Comparison of ENCODE assay signal across 11 mouse cellular contexts in the genomic region with DNA sequence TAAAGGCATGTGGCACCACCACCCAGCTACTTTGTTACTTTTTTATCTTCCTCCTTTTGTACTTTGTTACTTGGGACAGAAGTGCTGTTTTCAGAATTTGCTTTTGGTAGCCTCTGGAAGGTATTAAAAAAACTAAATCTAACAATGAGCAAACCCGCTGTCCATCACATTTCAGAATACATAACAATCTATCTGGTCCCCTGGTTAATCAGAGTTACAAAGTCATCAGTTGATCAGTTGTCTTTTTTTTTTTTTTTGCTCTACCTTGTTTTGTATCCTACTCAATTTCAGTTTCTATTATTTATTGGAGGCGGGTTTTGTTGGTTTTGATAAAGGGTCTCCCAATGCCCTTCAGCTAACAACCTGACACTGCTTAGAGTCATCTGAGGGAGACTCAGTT. TPM values are rescaled to one million over a fixed set of nuclear protein-coding genes. Genes with fewer than 3 reads are reported as not detected.
DNase-seq lines count a peak whose midpoint lies in the region; ATAC-seq and TF ChIP-seq lines count a peak whose summit lies in the region.
"Had no signal": no experiment of that assay in that cellular context is flagged by ENCODE, and none has a peak within 500 bp of the region (broad histone marks: within the 10 kb centered on the region; RNA-seq: fewer than 3 reads in every experiment).

No protein-coding gene starts in this region.

- H3K4me2 ChIP-seq in intestine, embryonic 14.5 days (ENCODE audit: low read length): peak overlapping the region; percentile 76
- H3K4me2 ChIP-seq in intestine, postnatal 0 days (replicated peaks; ENCODE audit: low read depth): no peak overlapping the region
- H3K4me2 ChIP-seq in liver, embryonic 13.5 days: peak overlapping the region; percentile 86

- no peak for ATAC-seq in intestine, embryonic 14.5 days (replicated peaks; ENCODE audit: low FRiP score, low TSS enrichment, low read depth)
- no peak for ATAC-seq in intestine, postnatal 0 days
- no peak for ATAC-seq in liver, embryonic 13.5 days (ENCODE audit: low read depth)

- H3K4me1 ChIP-seq in intestine, embryonic 14.5 days (replicated peaks; ENCODE audit: control insufficient read depth, insufficient read depth, low read length): peaks cover 11% of the 10 kb centered on the region
- H3K4me1 ChIP-seq in intestine, postnatal 0 days (replicated peaks; ENCODE audit: control insufficient read depth, insufficient read depth, low read length): no peaks in the 10 kb centered on the region
- peaks cover 0 to 2% of the 10 kb centered on the region in 2 experiments; a peak in 1 of 4 replicates for H3K4me1 ChIP-seq in ES-E14 (ENCODE audit: control insufficient read depth in 2 of 2, insufficient read depth in 2 of 2, low read length in 2 of 2, poor library complexity in 1 of 2)
- H3K4me1 ChIP-seq in embryonic facial prominence, embryonic 10.5 days: peaks cover 17% of the 10 kb centered on the region
- peaks cover 41% of the 10 kb centered on the region for H3K4me1 ChIP-seq in liver, embryonic 13.5 days (replicated peaks)

- 0 out of 2 replicates have a peak, but pooled peaks cover 4% of the 10 kb centered on the region for H3K9me3 ChIP-seq in intestine, embryonic 14.5 days (ENCODE audit: control insufficient read depth, low read length)
- no peaks in the 10 kb centered on the region for H3K9me3 ChIP-seq in intestine, postnatal 0 days (ENCODE audit: control insufficient read depth)
- H3K9me3 ChIP-seq in ES-E14 (ENCODE audit: control insufficient read depth, insufficient read depth, low read depth, low read length): no peaks in the 10 kb centered on the region
- H3K9me3 ChIP-seq in embryonic facial prominence, embryonic 10.5 days: no peaks in the 10 kb centered on the region
- no peaks in the 10 kb centered on the region for H3K9me3 ChIP-seq in liver, embryonic 13.5 days (replicated peaks)

- no peak for TF ChIP-seq CTCF in intestine, postnatal 0 days (IDR thresholded peaks at IDR 0.05; ENCODE audit: low read depth)

- no peaks in the 10 kb centered on the region for H3K27me3 ChIP-seq in intestine, embryonic 14.5 days (replicated peaks; ENCODE audit: control insufficient read depth, insufficient read depth, low read length)
- H3K27me3 ChIP-seq in intestine, postnatal 0 days (replicated peaks; ENCODE audit: control insufficient read depth, insufficient read depth, low read length): no peaks in the 10 kb centered on the region
- H3K27me3 ChIP-seq in embryonic facial prominence, embryonic 10.5 days (replicated peaks; ENCODE audit: low read depth, poor library complexity, severe bottlenecking): no peaks in the 10 kb centered on the region
- no peaks in the 10 kb centered on the region for H3K27me3 ChIP-seq in liver, embryonic 13.5 days

- H3K4me3 ChIP-seq in intestine, embryonic 14.5 days (ENCODE audit: low read depth, low read length): 0 out of 2 replicates have a peak overlapping the region, but pooled peaks have one; percentile 62
- H3K4me3 ChIP-seq in intestine, postnatal 0 days (ENCODE audit: low read depth, low read length): no peak overlapping the region
- H3K4me3 ChIP-seq in ES-E14 (ENCODE audit: insufficient read depth in 1 of 2, low read depth in 1 of 2, low read length in 2 of 2, poor library complexity in 1 of 2, severe bottlenecking in 1 of 2): 0 out of 4 replicates have a peak overlapping the region, but pooled peaks of 1 of the 2 experiments have one; percentile 66
- H3K4me3 ChIP-seq in embryonic facial prominence, embryonic 10.5 days: peak overlapping the region; percentile 80
- peak overlapping the region; percentile 86 for H3K4me3 ChIP-seq in liver, embryonic 13.5 days (replicated peaks)

- H3K9ac ChIP-seq in intestine, embryonic 14.5 days (ENCODE audit: low read length): no peak overlapping the region
- no peak overlapping the region for H3K9ac ChIP-seq in intestine, postnatal 0 days (ENCODE audit: low read depth, low read length)
- peak overlapping the region; percentile 95; the same call in 1 of the 2 replicates for H3K9ac ChIP-seq in ES-E14 (ENCODE audit: insufficient read depth, low read depth, low read length, poor library complexity, severe bottlenecking)
- peak overlapping the region; percentile 83 for H3K9ac ChIP-seq in liver, embryonic 13.5 days

- WGBS in intestine, embryonic 14.5 days: 98% methylated on average over 2 of the region's 2 CpGs
- WGBS in intestine, postnatal 0 days: 95% methylated on average over 2 of the region's 2 CpGs
- 98% methylated on average over 2 of the region's 2 CpGs for WGBS in embryonic facial prominence, embryonic 10.5 days
- WGBS in liver, embryonic 13.5 days (ENCODE audit: insufficient replicate concordance): 96% methylated on average over 2 of the region's 2 CpGs

- no peak overlapping the region for H3K27ac ChIP-seq in intestine, embryonic 14.5 days (ENCODE audit: low read depth)
- H3K27ac ChIP-seq in intestine, postnatal 0 days (ENCODE audit: low read depth, low read length): no peak overlapping the region
- H3K27ac ChIP-seq in ES-E14 (ENCODE audit: insufficient read depth, low read depth, low read length, poor library complexity, severe bottlenecking): peak overlapping the region; percentile 98; the same call in 1 of the 2 replicates
- peak overlapping the region; percentile 97 for H3K27ac ChIP-seq in embryonic facial prominence, embryonic 10.5 days (replicated peaks)
- peak overlapping the region; percentile 90 for H3K27ac ChIP-seq in liver, embryonic 13.5 days

- DNase-seq in intestine, embryonic 14.5 days (ENCODE audit: low spot score): no peak
- no peak for DNase-seq in ES-E14 (ENCODE audit: low read depth, low spot score)
- DNase-seq in embryonic facial prominence, embryonic 10.5 days (ENCODE audit: low spot score): no peak
- DNase-seq in liver, embryonic 13.5 days: no peak
- DNase-seq in adrenal gland, adult 18-20 months (ENCODE audit: low spot score in 2 of 2): no peak
- DNase-seq in frontal cortex, adult 2 months (ENCODE audit: extremely low spot score in 1 of 2, low spot score in 1 of 2): no peak
- DNase-seq in urinary bladder, postnatal 36 days (ENCODE audit: low spot score in 2 of 2): no peak
- DNase-seq: adrenal gland, postnatal 14 days; cerebellum, postnatal 10 days; heart, adult 18-20 months had no signal

- in situ Hi-C loops in ES-E14 (cut with MboI; ENCODE audit: low sequenced_read_pairs in 2 of 2, unreplicated experiment in 2 of 2): no loop called here

- H3K36me3 ChIP-seq in intestine, embryonic 14.5 days (ENCODE audit: control insufficient read depth, insufficient read depth, low read length): peaks cover 17% of the 10 kb centered on the region
- peaks cover 7% of the 10 kb centered on the region; the same call in 1 of the 2 replicates for H3K36me3 ChIP-seq in intestine, postnatal 0 days (ENCODE audit: control insufficient read depth, insufficient read depth)
- peaks cover 9% of the 10 kb centered on the region for H3K36me3 ChIP-seq in ES-E14 (ENCODE audit: control insufficient read depth, insufficient read depth, low read length, poor library complexity, severe bottlenecking)
- peaks cover 24% of the 10 kb centered on the region for H3K36me3 ChIP-seq in embryonic facial prominence, embryonic 10.5 days (replicated peaks)
- peaks cover 28% of the 10 kb centered on the region for H3K36me3 ChIP-seq in liver, embryonic 13.5 days

TF ChIP-seq in ES-E14, 5 proteins besides CTCF, POLR2A, EP300 and RAD21:
- TF ChIP-seq CHD2 (IDR thresholded peaks at IDR 0.05; ENCODE audit: low read depth, low read length) (no peak), ZNF384 (IDR thresholded peaks at IDR 0.05; ENCODE audit: low read depth, low read length) (peak; percentile 77)
TF ChIP-seq in ES-E14: peak in this region for 1.

RNA-seq across cellular contexts. Expression of gene Ccnf, which starts 1.0 kb away (rescaled TPM):
- 59.8 and 65.5 TPM in 2 replicates for polyA plus RNA-seq in intestine, embryonic 14.5 days (2014; fragmentation: Nextera tagmentation; extraction: Ambion mirVana)
- 7.8 and 8.6 TPM in 2 replicates for polyA plus RNA-seq in intestine, postnatal 0 days (2015; fragmentation: Nextera tagmentation; extraction: Ambion mirVana)
- 143 and 239 TPM in 2 replicates for total RNA-seq in ES-E14 (2012; rRNA removed)
- 113 and 122 TPM in 2 replicates for polyA plus RNA-seq in embryonic facial prominence, embryonic 10.5 days (2016; fragmentation: Nextera tagmentation; extraction: Ambion mirVana)
- polyA plus RNA-seq in liver, embryonic 13.5 days (2015; fragmentation: Nextera tagmentation; extraction: Ambion mirVana): 69.1 and 89.8 TPM in 2 replicates
- total RNA-seq in adrenal gland, adult 18-20 months (2021): 1 to 10 TPM; 2.2 to 2.3 TPM
- polyA plus RNA-seq in frontal cortex, adult 2 months (2012; rRNA removed): 3.3 and 4.4 TPM in 2 replicates

RNA-seq across cellular contexts. Expression of gene Tedc2, which starts 31.7 kb away (rescaled TPM):
- polyA plus RNA-seq in intestine, embryonic 14.5 days (2014; fragmentation: Nextera tagmentation; extraction: Ambion mirVana): 13.5 and 14.4 TPM in 2 replicates
- polyA plus RNA-seq in intestine, postnatal 0 days (2015; fragmentation: Nextera tagmentation; extraction: Ambion mirVana): 6.8 and 7.3 TPM in 2 replicates
- total RNA-seq in ES-E14 (2012; rRNA removed): 31.3 and 35.8 TPM in 2 replicates
- polyA plus RNA-seq in embryonic facial prominence, embryonic 10.5 days (2016; fragmentation: Nextera tagmentation; extraction: Ambion mirVana): 23.0 and 24.8 TPM in 2 replicates
- 10.8 and 11.6 TPM in 2 replicates for polyA plus RNA-seq in liver, embryonic 13.5 days (2015; fragmentation: Nextera tagmentation; extraction: Ambion mirVana)
- total RNA-seq in adrenal gland, adult 18-20 months (2021): 1 to 10 TPM; 3.5 to 7.1 TPM
- 18.6 and 19.1 TPM in 2 replicates for polyA plus RNA-seq in frontal cortex, adult 2 months (2012; rRNA removed)

RNA-seq across cellular contexts. Expression of gene Ntn3, which starts 43.0 kb away (rescaled TPM):
- polyA plus RNA-seq in intestine, embryonic 14.5 days (2014; fragmentation: Nextera tagmentation; extraction: Ambion mirVana): 7.8 and 8.7 TPM in 2 replicates
- 2.0 and 2.1 TPM in 2 replicates for polyA plus RNA-seq in intestine, postnatal 0 days (2015; fragmentation: Nextera tagmentation; extraction: Ambion mirVana)
- 2.7 and 4.1 TPM in 2 replicates for total RNA-seq in ES-E14 (2012; rRNA removed)
- 5.0 and 7.3 TPM in 2 replicates for polyA plus RNA-seq in embryonic facial prominence, embryonic 10.5 days (2016; fragmentation: Nextera tagmentation; extraction: Ambion mirVana)
- 1.00 and 1.4 TPM in 2 replicates for polyA plus RNA-seq in liver, embryonic 13.5 days (2015; fragmentation: Nextera tagmentation; extraction: Ambion mirVana)
- 1 to 10 TPM; 1.5 to 2.1 TPM for total RNA-seq in adrenal gland, adult 18-20 months (2021)
- 7.4 and 9.1 TPM in 2 replicates for polyA plus RNA-seq in frontal cortex, adult 2 months (2012; rRNA removed)

RNA-seq across cellular contexts. Expression of gene Tbc1d24, which starts 47.0 kb away (rescaled TPM):
- polyA plus RNA-seq in intestine, embryonic 14.5 days (2014; fragmentation: Nextera tagmentation; extraction: Ambion mirVana): 4.8 and 5.8 TPM in 2 replicates
- polyA plus RNA-seq in intestine, postnatal 0 days (2015; fragmentation: Nextera tagmentation; extraction: Ambion mirVana): 3.1 and 3.4 TPM in 2 replicates
- 14.1 and 20.4 TPM in 2 replicates for total RNA-seq in ES-E14 (2012; rRNA removed)
- polyA plus RNA-seq in embryonic facial prominence, embryonic 10.5 days (2016; fragmentation: Nextera tagmentation; extraction: Ambion mirVana): 6.0 and 6.1 TPM in 2 replicates
- polyA plus RNA-seq in liver, embryonic 13.5 days (2015; fragmentation: Nextera tagmentation; extraction: Ambion mirVana): 6.9 and 7.5 TPM in 2 replicates
- 10 to 100 TPM; 11.0 to 14.3 TPM for total RNA-seq in adrenal gland, adult 18-20 months (2021)
- 48.3 and 56.9 TPM in 2 replicates for polyA plus RNA-seq in frontal cortex, adult 2 months (2012; rRNA removed)

Comparison
In these comparisons a context has a peak if more than half of its experiments do, and no peak if none do; other contexts are left out.
1. H3K27ac ChIP-seq: peak in ES-E14 (single experiment), embryonic facial prominence, embryonic 10.5 days (single experiment) and liver, embryonic 13.5 days (single experiment); none in intestine, embryonic 14.5 days (single experiment) and intestine, postnatal 0 days (single experiment).
2. H3K9ac ChIP-seq: peak in ES-E14 (single experiment) and liver, embryonic 13.5 days (single experiment); none in intestine, embryonic 14.5 days (single experiment) and intestine, postnatal 0 days (single experiment).